Mouse (Mus musculus) kidney, postnatal 4 days (tissue): ENCODE data around the gene Dtx2.
"Not testable (repeated sequence)": the region's sequence is repeated elsewhere in the genome, so short reads cannot be mapped to it uniquely, and the experiment has no call there.

Source experiments
- DNase-seq, 2 experiments: peaks; one replicate each; pipeline ENCODE4 v3.0.0; 2021; ENCODE audit warnings: mixed read lengths in 2 of 2

Dtx2 gene

GRCm38 (mm10) chr5:136027612-136028311 lies 33.2 kb downstream of the Dtx2 start:
- peak in 1 of 2 experiments; percentile 40 for DNase-seq

GRCm38 (mm10) chr5:136034868-136035267 lies 40.3 kb downstream of the Dtx2 start:
- DNase-seq, result no peak

GRCm38 (mm10) chr5:136035285-136035684 lies 40.7 kb downstream of the Dtx2 start:
- no peak for DNase-seq

GRCm38 (mm10) chr5:136036667-136037066 lies 42.1 kb downstream of the Dtx2 start:
- DNase-seq, result no peak

GRCm38 (mm10) chr5:136038258-136039214 lies 43.9 kb downstream of the Dtx2 start, which contains the start of gene Upk3b:
TSS of gene Upk3b (plus strand) at chr5:136038496.
- no peak for DNase-seq

- DNase-seq, result peak in 1 of 2 experiments; percentile 24
Measured at GRCm38 (mm10) chr5:136040210-136040609, 45.6 kb downstream of the Dtx2 start.

GRCm38 (mm10) chr5:136041260-136041659 lies 46.7 kb downstream of the Dtx2 start:
- DNase-seq, result peak in 1 of 2 experiments; percentile 30

GRCm38 (mm10) chr5:136041666-136042065 lies 47.1 kb downstream of the Dtx2 start:
- DNase-seq, result no peak

- peak in 1 of 2 experiments; percentile 50 for DNase-seq
Measured at GRCm38 (mm10) chr5:136044865-136045264, 50.3 kb downstream of the Dtx2 start.

- peak; percentile 50 to 64 for DNase-seq
Measured at GRCm38 (mm10) chr5:136045408-136045807, 50.8 kb downstream of the Dtx2 start.

- DNase-seq, result peak; percentile 96
Measured at GRCm38 (mm10) chr5:136045987-136046386, 51.4 kb downstream of the Dtx2 start.

GRCm38 (mm10) chr5:136048541-136048940 lies 53.9 kb downstream of the Dtx2 start:
- DNase-seq, result not testable (repeated sequence)

- peak in 1 of 2 experiments; percentile 27 for DNase-seq
Measured at GRCm38 (mm10) chr5:136049926-136050325, 55.3 kb downstream of the Dtx2 start.

GRCm38 (mm10) chr5:136051231-136052085 lies 56.9 kb downstream of the Dtx2 start:
- peak; percentile 84 to 90 for DNase-seq

GRCm38 (mm10) chr5:136052861-136053655 lies 58.5 kb downstream of the Dtx2 start:
- peak; percentile 39 to 65 for DNase-seq

GRCm38 (mm10) chr5:136054301-136055077 lies 59.9 kb downstream of the Dtx2 start, which contains the start of gene Upk3bl:
TSS of gene Upk3bl (plus strand) at chr5:136054492.
- DNase-seq, result no peak

GRCm38 (mm10) chr5:136056062-136056461 lies 61.5 kb downstream of the Dtx2 start:
- DNase-seq, result no peak

GRCm38 (mm10) chr5:136057085-136057484 lies 62.5 kb downstream of the Dtx2 start:
- peak in 1 of 2 experiments; percentile 35 for DNase-seq

GRCm38 (mm10) chr5:136061567-136061966 lies 67.0 kb downstream of the Dtx2 start:
- DNase-seq, result peak; percentile 93 to 94

GRCm38 (mm10) chr5:136063920-136064319 lies 69.3 kb downstream of the Dtx2 start:
- DNase-seq, result no peak
